Mouse (Mus musculus) B cell, adult 2 months (primary cell): ENCODE data around the gene Hormad1.
A peak's percentile ranks its signal among the peaks of the same experiment; 100 is the strongest.
"Not testable (repeated sequence)": the region's sequence is repeated elsewhere in the genome, so short reads cannot be mapped to it uniquely, and the experiment has no call there.

Experiments
- DNase-seq, 2 experiments: peaks; one replicate each; pipeline ENCODE4 v3.0.0; 2022

The Hormad1 gene

DNA sequence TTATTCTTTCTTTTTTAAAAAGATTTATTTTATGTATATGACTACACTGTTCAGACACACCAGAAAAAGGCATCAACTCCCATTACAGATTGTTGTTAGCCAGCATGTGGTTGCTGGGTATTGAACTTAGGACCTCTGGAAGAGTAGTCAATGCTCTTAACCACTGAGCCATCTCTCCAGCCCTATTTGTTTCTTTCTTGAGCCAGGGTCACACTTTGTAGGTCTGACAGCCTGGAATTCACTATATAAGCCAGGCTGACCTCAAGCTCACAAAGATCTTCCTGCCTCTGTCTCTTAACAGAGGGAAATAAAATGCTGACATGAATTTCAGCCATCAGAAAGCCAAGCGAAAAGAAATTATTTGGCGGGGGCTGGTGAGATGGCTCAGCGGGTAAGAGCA is 10.1 kb downstream of the Hormad1 start:
- DNase-seq: no peak

DNA sequence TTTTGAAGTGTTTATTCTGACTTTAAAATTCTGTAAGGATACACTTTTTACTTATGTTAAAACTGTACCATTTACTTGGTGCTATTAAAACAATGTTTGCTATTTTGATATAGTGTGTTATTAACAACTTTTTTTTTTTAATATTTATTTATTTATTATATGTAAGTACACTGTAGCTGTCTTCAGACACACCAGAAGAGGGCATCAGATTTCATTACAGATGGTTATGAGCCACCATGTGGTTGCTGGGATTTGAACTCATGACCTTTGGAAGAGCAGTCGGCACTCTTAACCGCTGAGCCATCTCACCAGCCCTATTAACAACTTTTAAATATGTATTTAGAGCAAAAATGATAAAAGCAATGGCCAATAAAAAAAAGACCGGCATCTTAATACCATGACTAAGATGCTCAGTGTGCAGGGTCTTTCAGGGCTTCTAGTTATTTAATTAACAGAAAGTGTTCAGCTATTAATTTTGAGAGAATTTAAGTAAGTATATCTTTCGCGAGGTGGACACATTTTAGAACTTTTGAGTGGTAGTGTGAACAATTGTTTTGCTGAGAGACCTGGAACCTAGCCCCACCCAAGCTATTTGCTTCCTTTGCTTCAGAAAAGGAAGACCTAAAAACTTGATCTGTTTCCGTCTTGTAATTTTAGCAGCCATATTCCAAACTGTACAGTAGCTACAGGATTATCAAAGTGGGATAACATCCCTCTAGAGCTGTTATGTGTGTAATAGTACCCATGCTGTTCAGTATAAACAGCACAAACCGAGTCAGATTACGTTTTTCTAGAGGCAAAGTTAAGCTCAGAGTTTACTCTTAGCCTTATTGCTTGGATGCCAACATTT is 28.5 kb downstream of the Hormad1 start:
- no peak for DNase-seq

DNA sequence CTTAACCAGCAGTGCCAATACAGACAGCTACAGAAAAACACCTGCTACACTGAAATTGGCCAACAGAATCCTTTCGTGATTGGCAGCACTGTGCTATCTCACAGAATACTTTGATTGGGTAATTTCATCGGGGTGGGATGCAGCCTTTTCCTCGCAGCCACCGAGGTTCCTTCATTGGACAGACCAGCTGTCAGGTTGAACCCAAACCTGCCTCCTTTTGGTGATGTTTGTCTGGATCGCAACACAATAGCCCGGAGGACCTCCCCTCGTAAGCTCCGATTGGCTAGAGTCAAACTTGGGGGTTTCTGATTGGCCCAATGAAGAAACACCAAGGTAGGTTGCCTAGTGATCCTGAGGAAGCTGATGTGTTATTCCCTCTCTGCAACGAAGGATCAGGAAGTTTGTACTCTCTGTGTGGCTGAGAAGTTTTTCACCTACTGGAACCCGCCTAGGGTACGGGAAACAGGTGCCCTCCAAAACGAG is 29.2 kb downstream of the Hormad1 start, which contains the start of gene Golph3l:
Gene Golph3l (plus strand): TSS at position 331 of the 483 bp plus-strand sequence.
- peak; percentile 85 to 89 for DNase-seq

DNA sequence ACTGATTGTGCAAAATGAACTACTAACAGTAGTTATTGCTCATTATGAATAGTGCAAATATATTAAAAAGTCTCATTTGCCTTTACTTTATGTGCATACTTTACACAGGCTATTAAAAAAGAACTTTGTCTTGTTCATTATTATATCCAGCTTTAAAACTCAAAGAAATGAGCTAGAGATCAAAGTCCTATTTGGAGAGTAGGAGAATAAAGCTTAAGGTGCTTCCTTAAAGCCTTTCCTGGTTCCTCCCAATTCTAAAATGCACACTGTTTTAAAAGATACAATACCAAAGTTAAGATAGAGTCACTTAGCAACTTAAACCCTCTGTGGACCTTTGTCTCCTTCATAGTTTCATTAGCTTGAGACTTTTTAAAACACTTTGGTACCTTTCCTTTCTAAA is 39.3 kb downstream of the Hormad1 start:
- DNase-seq: no peak

DNA sequence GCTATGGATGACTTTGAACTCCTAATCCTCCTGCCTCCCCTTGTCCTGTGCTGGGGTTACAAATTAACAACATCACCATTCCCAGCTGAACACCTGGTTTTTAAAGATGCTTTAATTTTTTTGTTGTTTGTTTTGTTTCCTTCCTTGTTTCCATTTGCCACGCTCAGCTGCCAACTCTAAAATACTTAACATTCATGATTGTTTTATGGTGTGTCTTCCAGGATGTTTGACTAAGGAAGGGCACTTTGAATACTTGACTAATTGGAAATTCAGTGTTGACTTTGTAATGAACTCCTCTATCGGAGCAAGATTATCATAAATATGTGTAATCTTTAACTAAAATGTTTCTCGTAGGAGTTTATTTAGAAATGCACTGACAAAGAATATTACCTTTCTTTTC is 41.8 kb downstream of the Hormad1 start:
- no peak for DNase-seq

DNA sequence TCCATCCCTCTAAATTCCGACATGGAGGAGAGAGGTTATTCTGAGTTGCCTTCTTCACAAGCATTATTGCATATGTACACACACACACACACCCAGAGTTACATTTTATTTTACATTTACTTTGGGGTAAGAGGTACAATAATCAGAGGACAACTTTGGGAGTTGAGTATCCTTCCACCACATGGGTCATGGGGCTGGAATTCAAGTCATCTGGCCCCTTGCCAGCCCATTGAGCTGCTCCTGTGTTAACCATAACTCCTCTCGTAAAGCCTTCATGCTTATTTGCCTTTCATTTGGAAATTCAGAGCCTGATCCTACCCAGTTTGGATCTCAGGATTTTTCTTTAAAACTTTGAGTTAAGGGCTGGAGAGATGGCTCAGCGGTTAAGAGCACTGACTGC is 46.6 kb downstream of the Hormad1 start:
- no peak for DNase-seq

DNA sequence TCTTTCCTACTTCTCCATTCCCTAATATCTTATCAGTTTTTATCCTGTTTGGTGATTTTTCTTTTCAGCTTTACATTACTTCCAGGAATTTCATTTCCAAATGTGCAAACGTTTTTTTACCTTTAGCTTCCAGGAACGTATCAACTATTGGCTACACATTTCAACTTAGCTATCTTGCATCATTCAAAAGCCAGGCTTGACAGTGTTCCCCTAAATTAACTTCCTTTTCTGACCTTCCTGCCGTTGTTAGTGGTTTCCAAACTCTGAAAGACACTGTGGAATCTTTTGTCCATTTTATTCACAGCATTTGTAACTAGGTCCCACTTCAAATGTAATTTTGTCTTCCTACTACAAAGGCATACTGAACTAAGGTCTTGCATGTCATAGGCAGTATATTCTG is 49.7 kb downstream of the Hormad1 start:
- DNase-seq: no peak

DNA sequence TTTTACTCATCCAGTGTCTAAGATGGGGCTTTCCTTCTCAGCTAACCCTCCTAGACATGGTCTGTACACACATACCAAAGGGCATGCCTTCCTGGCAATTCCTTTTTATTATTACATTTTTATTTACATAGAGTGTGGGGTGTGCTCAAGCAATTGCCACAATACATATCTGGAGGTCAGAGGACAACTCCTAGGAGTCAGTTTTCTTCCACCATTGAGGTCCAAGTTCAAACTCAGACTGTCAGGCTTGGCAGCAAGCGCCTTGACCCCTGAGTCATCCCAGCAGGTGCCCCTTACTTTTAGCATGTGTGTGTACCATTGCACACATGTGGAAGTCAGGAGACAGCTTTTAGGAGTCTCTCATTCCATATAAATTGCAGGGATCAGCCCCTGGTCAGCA is 54.5 kb downstream of the Hormad1 start:
- DNase-seq: no peak

DNA sequence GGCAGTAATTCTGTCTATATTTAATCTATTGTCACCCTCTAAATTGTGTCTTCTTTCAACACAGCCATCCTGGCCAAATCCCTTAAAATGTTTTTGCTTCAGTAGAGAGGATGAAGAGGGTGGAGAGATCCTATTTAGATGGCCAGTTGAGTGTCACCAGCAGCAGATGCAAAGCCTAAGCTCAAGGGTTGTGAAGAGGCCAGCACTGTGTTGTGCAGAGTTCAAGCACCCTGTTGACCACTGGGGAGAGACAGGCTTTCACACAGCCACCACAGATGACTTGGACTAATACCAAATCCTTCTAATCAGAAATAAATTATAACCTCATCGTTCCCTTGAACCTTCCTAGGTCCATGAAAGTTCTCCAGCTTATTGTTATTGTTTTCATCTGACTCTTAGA is 59.0 kb downstream of the Hormad1 start:
- no peak for DNase-seq

DNA sequence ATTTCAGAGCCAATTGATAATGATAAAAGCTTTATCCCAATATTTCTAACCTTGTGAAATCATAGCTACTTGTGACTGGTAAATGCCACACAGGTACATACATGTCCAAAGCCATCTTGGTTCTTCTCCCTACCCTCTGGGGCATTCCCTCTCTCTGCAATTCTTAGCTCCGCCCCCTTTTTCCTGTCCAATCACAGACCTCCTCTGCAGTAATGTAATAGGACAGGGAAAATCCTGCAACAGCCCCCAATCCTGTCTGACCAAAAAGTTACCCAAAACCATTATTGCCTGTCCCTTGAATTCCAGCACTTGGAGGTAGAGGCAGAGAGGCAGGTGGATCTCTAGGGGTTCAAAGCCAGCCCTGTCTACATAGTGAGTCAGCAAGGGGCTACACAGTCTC is 61.8 kb downstream of the Hormad1 start:
- no peak for DNase-seq

DNA sequence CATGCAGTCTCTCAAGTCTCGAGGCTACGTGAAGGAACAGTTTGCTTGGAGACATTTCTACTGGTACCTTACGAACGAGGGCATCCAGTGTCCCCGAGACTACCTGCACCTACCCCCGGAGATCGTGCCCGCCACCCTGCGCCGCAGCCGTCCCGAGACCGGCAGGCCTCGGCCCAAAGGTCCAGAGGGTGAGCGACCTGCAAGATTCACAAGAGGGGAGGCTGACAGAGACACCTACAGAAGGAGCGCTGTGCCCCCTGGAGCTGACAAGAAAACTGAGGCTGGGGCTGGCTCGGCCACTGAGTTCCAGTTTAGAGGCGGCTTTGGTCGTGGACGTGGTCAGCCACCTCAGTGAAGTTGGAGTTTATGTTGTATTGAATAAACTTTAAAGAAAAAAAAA is 62.9 kb downstream of the Hormad1 start:
- not testable (repeated sequence) for DNase-seq

DNA sequence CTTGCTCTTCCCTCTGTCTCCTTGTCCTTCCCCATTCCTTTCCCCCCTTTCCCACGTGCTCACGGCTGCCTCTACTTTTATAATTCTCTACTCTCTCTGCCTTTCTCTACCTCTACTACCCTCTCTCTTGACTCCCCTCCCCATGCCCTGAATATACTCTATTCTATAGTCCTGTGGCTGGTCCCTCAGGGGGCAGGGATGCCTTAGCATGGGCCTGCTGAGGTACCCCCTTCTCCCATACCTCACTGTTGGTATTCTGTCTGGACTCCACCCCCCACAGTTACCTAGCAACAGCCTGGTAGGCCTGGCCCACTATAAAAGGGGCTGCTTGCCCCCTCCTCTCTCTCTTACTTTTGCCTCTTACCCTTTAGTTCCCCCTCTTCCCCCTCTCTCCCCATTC is 64.1 kb downstream of the Hormad1 start:
- DNase-seq: no peak

DNA sequence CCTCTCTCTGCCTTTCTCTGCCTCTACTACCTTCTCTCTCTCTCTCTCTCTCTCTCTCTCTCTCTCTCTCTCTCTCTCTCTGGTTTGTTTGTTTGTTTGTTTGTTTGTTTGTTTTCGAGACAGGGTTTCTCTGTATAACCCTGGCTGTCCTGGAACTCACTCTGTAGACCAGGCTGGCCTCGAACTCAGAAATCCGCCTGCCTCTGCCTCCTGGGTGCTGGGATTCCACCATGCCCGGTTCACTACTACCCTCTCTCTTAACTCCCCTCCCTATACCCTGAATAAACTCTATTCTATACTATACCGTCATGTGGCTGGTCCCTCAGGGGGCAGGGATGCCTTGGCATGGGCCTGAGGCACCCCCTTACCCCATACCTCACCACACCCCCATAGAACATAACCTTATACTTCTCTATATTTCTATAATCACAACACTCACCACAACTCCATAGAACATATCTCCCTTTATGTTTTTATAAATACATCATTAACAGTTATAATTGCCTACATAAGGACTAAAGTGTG is 64.6 kb downstream of the Hormad1 start:
- DNase-seq: not testable (repeated sequence)

DNA sequence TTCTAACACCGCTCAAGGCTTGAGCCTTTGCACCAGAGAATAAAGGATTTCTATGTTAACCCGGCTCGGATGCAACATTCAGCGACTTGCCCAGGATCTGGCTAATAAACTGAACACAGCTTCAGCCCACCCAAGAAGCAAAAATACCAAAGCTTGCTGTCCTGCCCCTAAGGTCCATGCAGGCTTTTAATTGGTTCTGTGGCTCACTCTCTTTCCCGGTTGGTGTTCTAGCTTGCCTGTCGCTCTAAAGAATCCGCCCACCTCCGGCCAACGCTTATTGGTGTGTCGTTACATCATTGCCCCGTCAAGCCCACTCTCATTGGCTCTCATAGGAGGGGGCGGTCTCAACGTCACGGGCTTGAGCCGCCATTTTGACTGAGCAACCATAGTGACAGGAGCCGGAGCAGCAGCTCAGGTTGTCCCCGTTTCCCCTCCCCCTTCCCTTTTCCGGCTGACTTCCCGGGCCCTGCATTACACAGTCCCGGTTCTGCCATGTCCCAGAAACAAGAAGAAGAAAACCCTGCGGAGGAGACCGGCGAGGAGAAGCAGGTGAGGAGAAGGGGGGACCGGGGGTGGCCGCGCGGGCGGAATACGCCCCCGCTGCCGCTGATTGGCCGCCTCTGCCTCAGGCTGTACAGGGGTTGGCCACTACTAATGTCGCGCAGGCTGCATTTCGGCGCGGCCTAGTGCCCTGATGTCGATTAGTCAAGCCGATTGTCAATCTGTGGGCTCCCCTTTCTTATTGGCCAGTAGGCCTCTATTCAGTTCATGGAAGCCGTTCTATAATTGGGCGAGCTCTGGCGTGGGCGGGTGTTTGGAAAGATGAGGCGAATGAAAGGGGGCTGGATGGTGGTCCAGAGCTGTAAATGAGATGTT is 65.4 kb downstream of the Hormad1 start, which contains the start of gene Ensa:
Gene Ensa (plus strand): TSS at position 366 of the 876 bp plus-strand sequence.
- DNase-seq: peak; percentile 94 to 96

DNA sequence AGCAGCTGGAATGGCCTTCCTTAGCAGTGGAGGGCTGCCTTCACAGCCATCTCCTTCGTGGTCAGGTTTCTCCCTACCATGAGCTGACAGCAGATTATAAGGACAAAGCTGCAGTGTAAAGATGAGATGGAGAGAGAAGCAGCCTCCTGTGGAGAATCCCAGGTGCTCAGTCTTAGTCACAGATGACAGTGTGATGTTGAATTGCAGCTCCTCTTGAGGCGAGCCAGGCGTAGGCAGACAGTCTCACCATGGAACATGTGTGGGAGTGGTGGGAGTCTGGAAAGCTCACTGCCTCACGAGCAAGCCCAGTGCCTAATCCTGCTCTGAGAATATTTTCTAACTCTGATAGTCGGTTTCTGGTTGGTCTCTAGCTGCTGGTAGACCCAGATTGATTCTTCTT is 68.3 kb downstream of the Hormad1 start:
- DNase-seq: no peak

DNA sequence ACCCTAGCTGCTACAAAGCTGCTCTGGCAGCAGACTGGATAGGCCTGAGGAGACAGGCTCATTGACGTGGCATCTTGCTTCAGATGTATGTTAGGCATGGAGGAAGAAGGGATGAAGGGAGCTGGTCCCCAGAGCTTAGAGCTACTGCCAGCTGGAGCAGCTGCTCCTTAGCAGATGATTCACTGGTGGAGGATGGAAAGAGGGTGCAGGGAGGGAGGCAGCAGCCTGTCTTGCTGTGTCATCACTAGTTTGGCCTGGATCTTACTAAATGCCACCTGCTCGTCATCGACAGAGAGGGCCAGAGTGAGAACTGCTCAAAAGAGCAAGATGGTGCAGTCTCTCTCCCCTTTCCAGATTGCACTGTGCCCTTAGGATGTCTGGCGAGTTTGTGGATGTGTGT is 70.3 kb downstream of the Hormad1 start:
- DNase-seq: no peak

DNA sequence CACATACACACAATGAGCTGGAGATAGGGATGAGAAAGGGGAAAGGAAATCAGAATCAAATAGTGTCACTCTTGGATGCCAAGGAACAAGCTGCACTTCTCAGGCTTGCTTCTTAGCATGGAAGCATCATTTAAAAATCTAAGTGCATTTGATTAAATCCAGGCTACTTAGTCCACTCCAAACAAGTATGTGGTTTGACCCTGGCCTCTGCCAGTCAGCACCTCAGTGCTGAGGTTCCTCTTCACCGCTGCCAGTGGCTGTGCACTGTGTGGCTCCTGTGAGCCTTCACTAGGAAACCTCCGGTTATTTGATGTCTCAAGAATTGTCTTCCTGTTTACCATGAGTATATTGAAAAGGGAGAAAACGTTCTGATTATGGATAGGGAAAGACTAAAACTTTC is 71.4 kb downstream of the Hormad1 start:
- DNase-seq: no peak

DNA sequence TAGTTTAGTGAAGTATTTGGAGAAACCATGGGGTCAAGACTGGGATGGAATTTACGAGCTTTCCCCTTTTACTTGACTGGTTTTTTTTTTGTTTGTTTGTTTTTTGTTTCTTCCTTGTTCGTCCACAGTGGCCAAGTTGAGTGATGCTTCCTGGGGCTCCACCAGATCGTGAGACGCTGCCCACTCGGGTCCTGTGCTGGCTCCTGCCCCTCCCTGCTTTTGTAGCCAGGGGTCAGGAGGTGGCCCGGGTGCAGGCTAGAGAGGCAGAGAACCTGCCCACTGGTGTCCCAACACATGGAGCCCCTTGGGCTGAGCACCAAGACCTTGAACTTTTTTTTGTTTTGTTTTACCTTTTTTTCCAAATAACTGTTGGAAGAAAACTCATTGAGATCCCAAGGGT is 71.8 kb downstream of the Hormad1 start:
- DNase-seq: no peak

DNA sequence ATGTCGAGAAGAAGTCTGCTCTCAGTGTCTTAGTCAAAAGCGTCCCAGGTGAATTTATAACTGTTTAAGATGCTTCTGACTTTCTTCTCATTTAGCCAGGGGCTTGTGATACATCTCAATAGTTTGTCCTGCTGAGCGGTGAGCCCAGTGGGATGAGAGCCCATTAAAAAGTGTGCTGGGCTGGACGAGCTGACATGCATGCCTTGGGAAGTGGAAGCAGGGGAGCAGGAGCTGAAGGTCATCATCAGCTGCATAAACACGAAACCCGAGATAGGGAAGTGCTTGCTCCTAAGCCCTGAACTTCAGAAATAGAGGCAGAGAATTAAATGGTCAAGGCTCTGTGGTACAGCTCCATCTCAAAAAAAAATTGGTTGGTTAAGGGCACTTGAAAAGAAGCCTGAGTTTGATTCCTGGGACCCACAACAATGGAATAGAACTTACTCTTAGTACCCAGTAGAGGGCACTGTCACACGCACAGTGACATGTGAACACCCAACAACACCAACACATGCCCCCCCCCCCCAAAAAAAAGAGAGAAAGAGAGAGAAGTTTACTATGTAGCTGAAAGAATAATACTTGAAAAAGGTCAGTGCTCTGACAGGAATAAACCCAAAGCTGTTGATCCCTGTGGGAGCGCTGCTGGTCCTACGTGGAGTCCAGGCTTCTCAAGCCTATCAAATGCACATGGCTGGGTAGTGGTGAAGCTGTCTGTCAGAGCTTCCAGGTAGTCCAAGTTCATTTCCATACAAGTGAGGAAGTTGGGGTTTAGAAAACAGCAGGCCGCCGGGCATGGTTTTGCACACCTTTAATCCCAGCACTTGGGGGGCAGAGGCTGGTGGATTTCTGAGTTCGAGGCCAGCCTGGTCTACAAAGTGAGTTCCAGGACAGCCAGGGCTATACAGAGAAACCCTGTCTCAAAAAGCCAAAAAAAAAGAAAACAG is 73.4 kb downstream of the Hormad1 start:
- DNase-seq: peak; percentile 19 to 24

DNA sequence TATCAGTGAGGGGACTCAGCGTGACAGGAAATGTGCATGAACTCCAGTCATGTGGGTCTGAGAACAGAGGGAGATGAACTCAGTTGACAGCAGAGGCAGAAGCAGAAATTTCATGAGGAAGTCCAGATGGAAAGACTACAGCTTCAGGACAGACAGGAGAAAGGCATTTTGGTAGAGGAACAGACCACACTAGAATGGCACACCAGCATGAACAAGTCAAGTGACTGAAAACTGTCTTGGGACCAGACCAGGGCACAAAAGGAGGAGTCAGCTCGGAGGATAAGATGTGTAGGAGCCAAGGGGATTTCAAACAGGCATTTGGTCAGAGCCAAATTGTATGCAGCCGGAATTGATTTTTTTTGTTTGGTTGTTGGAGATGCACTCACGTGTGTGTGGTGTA is 76.2 kb downstream of the Hormad1 start:
- no peak for DNase-seq

DNA sequence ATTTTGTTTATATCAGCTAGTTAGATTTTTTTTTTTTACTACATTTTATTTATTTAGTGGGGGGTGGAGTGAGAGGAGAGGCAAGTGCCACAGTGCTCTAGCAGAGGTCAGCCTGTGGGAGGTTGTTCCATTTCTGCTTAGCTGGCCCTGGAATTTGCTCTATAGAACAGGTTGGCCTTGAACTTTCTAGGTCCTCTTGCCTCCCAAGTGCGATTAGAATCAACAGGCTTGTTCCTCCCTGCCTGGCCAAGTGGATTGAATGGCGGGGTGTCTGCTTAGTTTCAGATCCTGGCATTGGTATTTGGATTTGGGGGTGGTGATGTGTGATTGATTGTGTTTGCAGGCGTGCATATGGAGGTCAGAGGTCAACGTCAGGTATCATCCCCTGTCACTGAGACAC is 76.6 kb downstream of the Hormad1 start:
- no peak for DNase-seq
